Mouse (Mus musculus) right cerebral cortex, postnatal 25 days (tissue): ENCODE measurements around the gene Olfr139.

Source experiments
- DNase-seq: peaks from one replicate; pipeline ENCODE4 v3.0.0; 2022

Gene Olfr139

GRCm38 (mm10) chr11:74056451-74056850 is at the start of gene Olfr139, which contains the start of gene Olfr399:
Gene Olfr139, minus strand, starts transcription at chr11:74056551.
Gene Olfr399, minus strand, starts transcription at chr11:74056615.
- DNase-seq, result no peak

- DNase-seq, result no peak
Observed at GRCm38 (mm10) chr11:74105066-74105465, 48.7 kb upstream of the Olfr139 start.

- no peak for DNase-seq
Observed at GRCm38 (mm10) chr11:74101507-74101906, 45.2 kb upstream of the Olfr139 start.

GRCm38 (mm10) chr11:74100724-74101123 is 44.4 kb upstream of the Olfr139 start:
- no peak for DNase-seq

- DNase-seq, result no peak
Observed at GRCm38 (mm10) chr11:74069655-74070054, 13.3 kb upstream of the Olfr139 start, which contains the start of gene Zfp616. Gene Zfp616, plus strand, starts transcription at chr11:74069955.

- no peak for DNase-seq
Observed at GRCm38 (mm10) chr11:74051347-74051746, 5.0 kb downstream of the Olfr139 start.
